Mouse (Mus musculus) bone marrow macrophage, adult 2 months (primary cell): ENCODE measurements at regions not wholly inside any gene's neighbourhood (a gene's known extent, or its start where the extent isn't known, plus 50 kb on each side); places are given as distances from the start of the nearest gene placed in this dataset.

ENCODE experiments used
- CTCF ChIP-seq: IDR thresholded peaks from 2 replicates; pipeline ENCODE4 v1.5.1; 2012; ENCODE audit warnings: low read depth, mild to moderate bottlenecking, low read length, moderate library complexity
- POLR2A ChIP-seq: IDR thresholded peaks from 2 replicates; pipeline ENCODE4 v1.6.1; 2012; ENCODE audit warnings: mild to moderate bottlenecking, low read depth, low read length, borderline replicate concordance

DNA sequence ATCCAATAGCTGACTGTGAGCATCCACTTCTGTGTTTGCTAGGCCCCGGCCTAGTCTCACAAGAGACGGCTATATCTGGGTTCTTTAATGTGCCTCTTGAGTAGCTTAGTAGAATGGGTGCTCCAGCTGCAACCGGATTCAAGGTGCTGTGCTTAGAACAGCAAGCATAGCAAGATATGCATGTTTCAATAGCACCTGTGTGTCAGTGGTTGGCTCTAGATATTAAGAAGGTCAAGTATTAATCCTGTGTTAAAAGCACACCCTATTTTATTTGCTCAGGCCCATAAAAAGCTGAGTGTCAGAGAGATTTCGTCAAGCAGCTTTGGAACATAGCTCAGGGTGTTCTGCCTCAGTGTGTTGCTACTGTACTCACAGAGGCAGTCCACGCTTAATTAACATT lies 221.2 kb downstream of the Car2 start:
- no peak for TF ChIP-seq POLR2A
- no peak for TF ChIP-seq CTCF
